Mouse (Mus musculus) embryonic facial prominence, embryonic 14.5 days (tissue): ENCODE measurements at regions not wholly inside any gene's neighbourhood (a gene's known extent, or its start where the extent isn't known, plus 50 kb on each side); places are given as distances from the start of the nearest gene placed in this dataset.

Experiments used
- ATAC-seq: fragments of 200-750 bp; cut with Nextera tagmentation; 2 replicates; pipeline ENCODE4 v1.8.0; 2017; ENCODE audit warnings: low read depth, moderate number of reproducible peaks, moderate TSS enrichment
- DNase-seq: peaks from one replicate; pipeline ENCODE4 v3.0.0-alpha.2; 2015; ENCODE audit warnings: low spot score
- H3K27ac ChIP-seq: fragments of 300-500 bp; sonication (generic); replicated peaks from 2 replicates; pipeline ENCODE4 v1.5.1; 2014; ENCODE audit warnings: low read depth, mild to moderate bottlenecking, low read length, moderate library complexity
- H3K27me3 ChIP-seq: fragments of 300-500 bp; sonication (generic); replicated peaks from 2 replicates; pipeline ENCODE4 v1.6.1; 2014; ENCODE audit warnings: low read length; ENCODE audit not compliant: control insufficient read depth, insufficient read depth
- H3K36me3 ChIP-seq: fragments of 300-500 bp; sonication (generic); 2 replicates; pipeline ENCODE4 v1.6.1; 2014; ENCODE audit warnings: low read length, mixed read lengths; ENCODE audit not compliant: control insufficient read depth, insufficient read depth
- H3K4me1 ChIP-seq: fragments of 300-500 bp; sonication (generic); 2 replicates; pipeline ENCODE4 v1.6.1; 2014; ENCODE audit warnings: antibody characterized with exemption, low read length; ENCODE audit not compliant: control insufficient read depth, insufficient read depth
- H3K4me2 ChIP-seq: fragments of 300-500 bp; sonication (generic); 2 replicates; pipeline ENCODE4 v1.6.1; 2014; ENCODE audit warnings: low read depth, mild to moderate bottlenecking, low read length, moderate library complexity, mixed read lengths
- H3K4me3 ChIP-seq: fragments of 300-500 bp; sonication (generic); 2 replicates; pipeline ENCODE4 v1.5.1; 2014; ENCODE audit warnings: low read depth, mild to moderate bottlenecking, low read length
- H3K9ac ChIP-seq: fragments of 300-500 bp; sonication (generic); 2 replicates; pipeline ENCODE4 v1.6.1; 2014; ENCODE audit warnings: low read depth, mild to moderate bottlenecking, low read length, moderate library complexity, mixed read lengths
- H3K9me3 ChIP-seq: fragments of 300-500 bp; sonication (generic); 2 replicates; pipeline ENCODE4 v1.6.1; 2016; ENCODE audit warnings: low read length; ENCODE audit not compliant: control insufficient read depth
- WGBS: fragments of 180-500 bp; shearing (Covaris S2); extraction: QIAGEN DNeasy Blood & Tissue Kit; methylation state at CpG from one replicate; pipeline ENCODE4 v1.1.7; 2014; 5-methylcytosine and 5-hydroxymethylcytosine counted together

DNA sequence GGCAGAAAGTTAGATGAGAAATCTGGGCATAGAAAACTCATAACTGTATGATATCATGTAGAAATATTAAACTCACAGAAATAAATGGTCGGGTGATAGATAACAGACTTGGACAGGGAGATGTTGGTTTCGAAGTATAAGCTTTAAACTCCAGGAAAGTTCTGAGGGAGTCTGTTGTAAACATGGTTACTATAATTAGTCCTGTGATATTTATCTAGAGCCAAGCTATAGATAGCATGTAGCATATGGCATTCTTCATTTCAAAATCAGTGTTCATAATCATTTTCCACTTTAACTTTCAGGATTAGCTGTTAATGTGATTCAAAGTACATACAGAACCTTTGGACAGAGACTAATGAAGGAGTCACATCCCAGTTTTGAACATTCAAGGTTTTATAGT is 387.5 kb upstream of the Xrcc4 start:
- 89% methylated on average over 2 of the region's 2 CpGs for WGBS

DNA sequence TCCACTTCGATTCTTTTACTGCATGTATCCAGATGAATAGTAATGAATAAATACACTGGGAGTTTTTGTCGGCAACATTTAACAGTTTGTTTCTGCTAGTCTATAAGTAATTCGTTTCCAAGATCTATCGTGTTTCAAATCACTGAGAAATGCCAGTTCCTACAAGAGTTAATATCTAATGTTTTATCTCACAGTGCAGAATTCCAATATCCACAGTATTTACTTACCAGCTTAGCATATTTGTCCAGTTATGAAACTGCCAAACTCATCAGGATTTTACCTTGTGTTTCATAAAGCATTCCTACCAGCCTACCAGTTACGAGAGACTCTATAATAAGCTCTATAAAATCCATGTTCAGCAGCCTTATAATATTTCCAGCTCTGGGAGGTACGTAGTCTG is 385.1 kb upstream of the Xrcc4 start:
- Histone ChIP-seq H3K27ac (no peak overlapping the region), H3K9me3 (no peaks in the 10 kb centered on the region), H3K27me3 (no peaks in the 10 kb centered on the region), H3K4me3 (no peak overlapping the region), H3K4me1 (no peaks in the 10 kb centered on the region; the same call in 1 of the 2 replicates), H3K36me3 (no peaks in the 10 kb centered on the region), H3K4me2 (no peak overlapping the region), H3K9ac (no peak overlapping the region)
- ATAC-seq (no peak), DNase-seq (no peak)
- WGBS = 66% methylated on average over 6 of the region's 6 CpGs

More for the DNA sequence above, 387.5 kb upstream of the Xrcc4 start:
- H3K4me2 ChIP-seq = no peak overlapping the region
- H3K27me3 ChIP-seq = no peaks in the 10 kb centered on the region
- H3K9ac ChIP-seq = no peak overlapping the region
- H3K36me3 ChIP-seq = no peaks in the 10 kb centered on the region
- ATAC-seq (no peak), DNase-seq (no peak)
- no peak overlapping the region for H3K27ac ChIP-seq
- no peaks in the 10 kb centered on the region; the same call in 1 of the 2 replicates for H3K4me1 ChIP-seq
- H3K4me3 ChIP-seq = no peak overlapping the region
- H3K9me3 ChIP-seq = no peaks in the 10 kb centered on the region

DNA sequence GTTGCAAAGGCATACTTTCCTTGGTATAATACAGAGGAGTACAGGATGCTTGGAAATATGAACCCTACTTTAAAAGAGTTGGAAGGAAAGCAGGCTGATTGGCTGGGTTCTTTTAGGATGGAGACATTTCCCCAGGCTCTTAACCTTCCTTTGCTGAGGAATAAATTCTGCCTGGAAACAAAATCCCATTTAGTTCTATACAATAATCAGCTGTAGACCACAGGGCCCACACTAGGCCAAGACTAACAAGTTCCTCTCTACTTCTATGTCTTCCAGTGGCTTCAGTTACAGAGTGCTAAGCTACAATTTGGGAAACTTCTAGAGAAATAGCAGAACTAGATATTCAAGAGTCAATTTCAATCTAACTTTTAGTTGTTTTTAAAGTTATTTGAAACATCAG is 384.6 kb upstream of the Xrcc4 start:
- no peaks in the 10 kb centered on the region for H3K9me3 ChIP-seq
- H3K4me3 ChIP-seq = no peak overlapping the region
- DNase-seq (peak; percentile 80), ATAC-seq (no peak)
- no peaks in the 10 kb centered on the region for H3K27me3 ChIP-seq
- H3K9ac ChIP-seq = no peak overlapping the region
- no peak overlapping the region for H3K27ac ChIP-seq
- no peaks in the 10 kb centered on the region for H3K36me3 ChIP-seq
- H3K4me2 ChIP-seq = no peak overlapping the region
- no peaks in the 10 kb centered on the region; the same call in 1 of the 2 replicates for H3K4me1 ChIP-seq

DNA sequence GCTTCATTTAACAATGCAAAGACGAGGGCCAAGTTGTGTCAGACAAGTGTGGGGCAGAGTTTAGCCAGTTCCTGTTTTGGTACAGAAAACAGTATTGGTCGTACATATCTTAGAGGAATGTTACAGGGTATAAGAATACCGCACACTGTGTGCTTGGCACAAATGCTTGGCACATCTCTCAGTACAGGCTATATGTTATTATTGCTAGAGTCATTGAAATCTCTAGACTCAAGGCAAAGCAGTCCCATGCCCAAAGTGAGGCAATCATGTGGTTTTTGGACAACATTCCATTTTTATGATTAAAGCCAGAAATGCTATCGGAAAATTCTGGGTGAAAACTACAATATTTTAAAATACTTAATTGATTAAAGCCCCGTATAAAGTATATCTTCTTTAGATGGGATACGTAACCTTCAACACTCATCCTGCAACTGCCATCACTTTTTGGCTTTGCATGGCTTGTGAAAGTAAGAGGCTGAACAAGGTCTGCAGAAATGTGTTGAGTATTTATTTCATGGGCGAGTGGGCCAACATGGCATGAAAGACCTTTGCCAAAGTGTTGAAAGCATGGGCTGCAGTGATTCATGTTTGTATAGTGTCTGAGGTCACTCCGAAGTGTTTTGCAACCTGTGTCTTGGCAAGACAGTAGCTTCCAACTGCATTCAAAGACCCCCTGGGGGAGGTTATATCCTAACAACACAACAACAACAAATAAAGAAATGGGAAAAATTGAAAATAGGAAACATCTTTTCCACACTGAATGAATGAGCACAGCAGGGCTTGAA is 383.8 kb upstream of the Xrcc4 start:
- DNase-seq = peak; percentile 58
- no peak overlapping the region for H3K4me2 ChIP-seq
- no peaks in the 10 kb centered on the region; the same call in 1 of the 2 replicates for H3K4me1 ChIP-seq
- no peak overlapping the region for H3K4me3 ChIP-seq
- H3K9ac ChIP-seq = no peak overlapping the region
- no peaks in the 10 kb centered on the region for H3K9me3 ChIP-seq
- no peaks in the 10 kb centered on the region for H3K36me3 ChIP-seq
- no peaks in the 10 kb centered on the region for H3K27me3 ChIP-seq
- peak overlapping the region; percentile 18 for H3K27ac ChIP-seq
- no peak for ATAC-seq
- WGBS = 65% methylated on average over 8 of the region's 8 CpGs

DNA sequence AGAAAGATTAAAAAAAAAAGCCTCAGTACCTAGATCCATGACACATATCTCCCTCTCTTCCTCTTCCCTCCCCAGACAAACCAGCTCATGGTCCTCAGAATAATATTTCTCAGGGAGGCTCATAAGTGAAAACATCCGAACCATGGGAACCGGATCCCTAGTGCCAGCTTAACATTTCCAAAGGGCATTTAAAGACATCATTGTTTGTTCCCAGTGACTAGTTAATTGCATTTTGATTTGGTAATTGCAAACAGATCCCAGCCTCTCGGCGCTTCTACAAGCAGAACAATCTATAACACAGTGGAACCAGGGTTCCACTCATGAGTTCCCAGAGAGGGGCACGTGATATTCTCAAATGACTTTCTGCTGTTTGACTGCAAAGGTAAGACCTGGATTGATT is 376.7 kb upstream of the Xrcc4 start:
- WGBS = 18% methylated on average over 5 of the region's 5 CpGs
- Histone ChIP-seq H3K27me3 (no peaks in the 10 kb centered on the region), H3K4me1 (peaks cover 4% of the 10 kb centered on the region; the same call in 1 of the 2 replicates), H3K9me3 (no peaks in the 10 kb centered on the region), H3K36me3 (no peaks in the 10 kb centered on the region), H3K9ac (no peak overlapping the region), H3K27ac (no peak overlapping the region), H3K4me2 (no peak overlapping the region), H3K4me3 (no peak overlapping the region)
- DNase-seq (peak; percentile 53), ATAC-seq (no peak)

DNA sequence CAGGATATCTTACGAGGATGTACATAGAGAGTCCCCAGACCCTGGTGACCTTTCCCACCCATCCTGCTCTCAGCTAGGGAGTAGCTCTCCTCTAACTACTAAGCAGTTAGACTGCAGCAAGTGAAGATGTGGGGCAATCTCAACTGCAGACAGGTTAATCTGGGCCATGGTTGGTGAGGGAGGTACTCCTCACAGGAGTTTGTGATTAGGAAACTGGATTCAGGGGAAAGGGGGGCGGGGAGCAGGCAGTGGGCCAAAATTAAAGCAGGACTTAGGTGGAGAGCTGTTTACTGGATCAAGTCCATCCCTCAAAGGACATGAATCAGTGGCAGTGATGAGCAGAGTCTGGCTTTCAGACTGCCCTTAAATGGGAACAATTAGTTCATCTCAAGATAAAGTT is 374.6 kb upstream of the Xrcc4 start:
- Histone ChIP-seq H3K36me3 (no peaks in the 10 kb centered on the region), H3K27me3 (no peaks in the 10 kb centered on the region), H3K4me1 (peaks cover 4% of the 10 kb centered on the region; the same call in 1 of the 2 replicates), H3K27ac (no peak overlapping the region), H3K9ac (no peak overlapping the region), H3K9me3 (no peaks in the 10 kb centered on the region), H3K4me3 (no peak overlapping the region), H3K4me2 (no peak overlapping the region)
- 66% methylated on average over 2 of the region's 2 CpGs for WGBS
- DNase-seq (peak; percentile 9), ATAC-seq (no peak)

DNA sequence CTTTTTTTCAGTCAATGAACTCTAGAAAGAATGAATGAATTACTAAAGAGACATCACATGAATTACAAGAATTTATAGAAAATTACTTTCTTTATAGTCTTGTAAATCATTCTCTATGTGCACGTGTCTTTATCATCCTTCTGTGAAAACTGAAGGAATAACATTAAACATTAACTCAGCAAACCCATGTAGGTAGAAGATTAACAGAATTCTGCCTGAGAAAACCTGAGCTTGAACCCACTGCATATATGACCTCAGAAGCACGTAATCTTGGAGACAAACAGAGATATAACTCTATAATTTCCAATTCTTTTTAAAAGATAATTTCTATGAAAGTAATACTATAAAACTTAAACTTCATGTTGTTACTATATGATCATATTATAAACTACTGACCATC is 374.0 kb upstream of the Xrcc4 start:
- H3K36me3 ChIP-seq = no peaks in the 10 kb centered on the region
- no peak overlapping the region for H3K4me2 ChIP-seq
- no peaks in the 10 kb centered on the region for H3K27me3 ChIP-seq
- H3K27ac ChIP-seq = no peak overlapping the region
- H3K4me1 ChIP-seq = peaks cover 4% of the 10 kb centered on the region; the same call in 1 of the 2 replicates
- ATAC-seq (no peak), DNase-seq (no peak)
- no peaks in the 10 kb centered on the region for H3K9me3 ChIP-seq
- no peak overlapping the region for H3K9ac ChIP-seq
- H3K4me3 ChIP-seq = no peak overlapping the region
- WGBS = 81% methylated on average over 2 of the region's 2 CpGs

DNA sequence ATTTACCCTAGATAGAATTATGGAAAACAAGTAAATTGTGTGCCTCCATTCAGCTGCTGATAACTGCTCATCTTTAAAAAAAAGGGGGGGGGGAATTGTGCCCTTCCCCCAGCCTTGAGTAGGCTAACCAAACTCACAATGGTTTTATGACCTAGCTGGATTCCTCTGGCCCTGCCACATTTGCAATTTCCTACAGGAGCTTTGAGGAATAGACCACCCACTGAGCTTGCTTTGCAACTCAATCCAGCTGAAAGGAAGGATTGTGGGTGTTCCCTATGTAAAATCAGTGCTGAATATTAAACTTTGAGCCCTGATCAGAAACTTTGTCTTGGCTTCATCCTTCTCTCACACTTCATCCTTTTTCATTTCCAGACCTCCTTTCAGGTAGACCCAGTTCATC is 365.2 kb upstream of the Xrcc4 start:
- Histone ChIP-seq H3K36me3 (no peaks in the 10 kb centered on the region), H3K4me2 (no peak overlapping the region), H3K27ac (no peak overlapping the region), H3K4me1 (no peaks in the 10 kb centered on the region), H3K4me3 (no peak overlapping the region), H3K27me3 (no peaks in the 10 kb centered on the region), H3K9me3 (peaks cover 11% of the 10 kb centered on the region), H3K9ac (no peak overlapping the region)
- ATAC-seq (no peak), DNase-seq (no peak)

DNA sequence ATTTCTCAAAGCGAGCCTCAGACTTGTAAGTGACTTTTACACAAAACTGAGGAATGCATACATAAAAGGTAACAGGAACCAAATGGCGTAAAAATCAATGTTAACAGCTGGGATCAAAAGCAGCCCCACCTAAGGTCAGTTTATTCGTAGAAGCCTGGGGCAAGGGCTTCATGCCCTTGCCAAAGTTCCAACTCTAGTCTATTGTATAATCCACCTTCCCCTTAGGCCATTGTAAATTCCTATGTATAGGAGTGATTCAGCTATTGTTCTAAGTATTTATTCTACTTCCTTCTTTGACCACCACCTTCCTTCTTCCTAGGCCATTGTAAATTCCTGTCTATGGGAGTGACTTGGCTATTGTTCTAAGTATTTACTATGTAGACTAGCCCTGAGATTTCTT is 337.5 kb upstream of the Xrcc4 start:
- Histone ChIP-seq H3K4me1 (no peaks in the 10 kb centered on the region), H3K36me3 (no peaks in the 10 kb centered on the region), H3K9ac (no peak overlapping the region), H3K27ac (no peak overlapping the region), H3K9me3 (peaks cover 11% of the 10 kb centered on the region; the same call in 1 of the 2 replicates), H3K4me3 (no peak overlapping the region), H3K4me2 (no peak overlapping the region), H3K27me3 (no peaks in the 10 kb centered on the region)
- DNase-seq (no peak), ATAC-seq (no peak)
- 90% methylated on average over 3 of the region's 3 CpGs for WGBS
